Mouse (Mus musculus) midbrain, postnatal 0 days (tissue): Measurements from ENCODE around the gene Tlx2. TPM values are rescaled to one million over a fixed set of nuclear protein-coding genes. Genes with fewer than 3 reads are reported as not detected.

ENCODE experiments used
- ATAC-seq: fragments of 200-750 bp; cut with Nextera tagmentation; 2 replicates; pipeline ENCODE4 v1.8.0; 2017; ENCODE audit warnings: moderate number of reproducible peaks, mild to moderate bottlenecking, moderate TSS enrichment, moderate library complexity; ENCODE audit not compliant: low FRiP score
- DNase-seq: peaks from one replicate; pipeline ENCODE4 v3.0.0-alpha.2; 2015; ENCODE audit warnings: low spot score
- H3K27ac ChIP-seq: fragments of 300-500 bp; sonication (generic); 2 replicates; pipeline ENCODE4 v1.5.1; 2014; ENCODE audit warnings: low read depth, mild to moderate bottlenecking, low read length, mixed read lengths
- H3K27me3 ChIP-seq: fragments of 300-500 bp; sonication (generic); 2 replicates; pipeline ENCODE4 v1.6.1; 2014; ENCODE audit warnings: low read length, control low read depth, mixed read lengths; ENCODE audit not compliant: insufficient read depth
- H3K36me3 ChIP-seq: fragments of 300-500 bp; sonication (generic); 2 replicates; pipeline ENCODE4 v1.6.1; 2014; ENCODE audit warnings: low read length, control low read depth, mixed read lengths; ENCODE audit not compliant: insufficient read depth
- H3K4me1 ChIP-seq: fragments of 300-500 bp; sonication (generic); 2 replicates; pipeline ENCODE4 v1.6.1; 2014; ENCODE audit warnings: mild to moderate bottlenecking, control low read depth, antibody characterized with exemption, low read length, mixed read lengths; ENCODE audit not compliant: insufficient read depth
- H3K4me2 ChIP-seq: fragments of 300-500 bp; sonication (generic); 2 replicates; pipeline ENCODE4 v1.6.1; 2014; ENCODE audit warnings: low read depth, mild to moderate bottlenecking, low read length, mixed read lengths; ENCODE audit not compliant: poor library complexity, severe bottlenecking
- H3K4me3 ChIP-seq: fragments of 300-500 bp; sonication (generic); 2 replicates; pipeline ENCODE4 v1.5.1; 2014; ENCODE audit warnings: low read depth, mild to moderate bottlenecking, low read length, moderate library complexity
- H3K9ac ChIP-seq: fragments of 300-500 bp; sonication (generic); replicated peaks from 2 replicates; pipeline ENCODE4 v1.6.1; 2014; ENCODE audit warnings: mild to moderate bottlenecking, low read length, moderate library complexity, mixed read lengths; ENCODE audit not compliant: poor library complexity, severe bottlenecking
- H3K9me3 ChIP-seq: fragments of 300-500 bp; sonication (generic); 2 replicates; pipeline ENCODE4 v1.6.1; 2016; ENCODE audit warnings: low read length, control low read depth
- CTCF ChIP-seq: IDR thresholded peaks from 2 replicates; pipeline ENCODE4 v1.5.1; 2016; ENCODE audit warnings: antibody characterized with exemption, mild to moderate bottlenecking
- WGBS: fragments of 180-500 bp; shearing (Covaris S2); extraction: QIAGEN DNeasy Blood & Tissue Kit; methylation state at CpG from one replicate; pipeline ENCODE4 v1.1.7; 2014; 5-methylcytosine and 5-hydroxymethylcytosine counted together
- microRNA counts: library from miRNA; unstranded; fragments of <30 nt; microRNA quantifications from one replicate; lab custom pipeline; 2015
- microRNA-seq: library from miRNA; unstranded; fragments of <30 nt; microRNA quantifications from one replicate; pipeline ENCODE4, GENCODE M21; 2016; ENCODE audit warnings: borderline number of aligned reads
- polyA plus RNA-seq: library from polyadenylated mRNA; unstranded; fragments of >200 nt; fragmentation: Nextera tagmentation; extraction: Ambion mirVana; gene quantifications from 2 replicates; pipeline ENCODE4 v1.2.1, GENCODE M21; 2015
- total RNA-seq: library from RNA; depleted of rRNA; stranded (reverse); fragments of >200 nt; gene quantifications from 2 replicates; pipeline ENCODE4 v1.2.3, GENCODE M21; 2014; rRNA removed

The Tlx2 gene
- total and polyA plus RNA-seq, 2 experiments from 2014 or later, result not detected

GRCm38 (mm10) chr6:83020836-83021593, 49.1 kb downstream of the Tlx2 start:
- H3K36me3 ChIP-seq, result no peaks in the 10 kb centered on the region
- no peak overlapping the region for H3K27ac ChIP-seq
- TF ChIP-seq CTCF, result no peak
- no peaks in the 10 kb centered on the region for H3K9me3 ChIP-seq
- DNase-seq (no peak), ATAC-seq (no peak)
- H3K27me3 ChIP-seq, result no peaks in the 10 kb centered on the region
- 86% methylated on average over 4 of the region's 4 CpGs for WGBS
- no peak overlapping the region for H3K4me2 ChIP-seq
- H3K9ac ChIP-seq, result no peak overlapping the region
- no peak overlapping the region for H3K4me3 ChIP-seq
- no peaks in the 10 kb centered on the region for H3K4me1 ChIP-seq

DNA sequence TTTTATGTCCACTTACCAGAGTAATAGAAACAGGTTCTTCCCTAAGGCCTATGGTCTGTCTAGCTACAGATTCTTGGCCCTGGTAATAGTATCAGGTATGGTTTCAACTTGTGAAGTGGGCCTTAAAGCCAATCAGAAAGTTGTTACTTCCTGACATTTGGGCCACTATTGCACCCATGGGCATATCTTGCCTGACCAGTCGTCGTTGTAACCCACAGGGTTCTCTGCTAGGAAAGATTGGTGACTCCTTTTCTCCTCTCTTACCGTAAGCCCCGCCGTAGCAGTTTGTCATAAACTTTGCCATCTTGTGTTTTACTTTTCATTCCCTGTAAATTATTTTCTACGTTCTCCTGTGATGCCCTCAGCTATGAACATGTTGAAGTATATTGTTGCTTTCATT, 50.0 kb downstream of the Tlx2 start:
- Histone ChIP-seq H3K9me3 (no peaks in the 10 kb centered on the region), H3K4me2 (no peak overlapping the region), H3K4me3 (no peak overlapping the region), H3K4me1 (no peaks in the 10 kb centered on the region), H3K9ac (no peak overlapping the region), H3K27ac (no peak overlapping the region), H3K27me3 (no peaks in the 10 kb centered on the region), H3K36me3 (no peaks in the 10 kb centered on the region)
- ATAC-seq (no peak), DNase-seq (no peak)
- TF ChIP-seq CTCF, result no peak
- 89% methylated on average over 6 of the region's 6 CpGs for WGBS

- Histone ChIP-seq H3K36me3 (no peaks in the 10 kb centered on the region), H3K9me3 (no peaks in the 10 kb centered on the region), H3K27me3 (no peaks in the 10 kb centered on the region), H3K4me1 (no peaks in the 10 kb centered on the region), H3K27ac (no peak overlapping the region), H3K4me3 (no peak overlapping the region), H3K9ac (no peak overlapping the region), H3K4me2 (no peak overlapping the region)
- 71% methylated on average over 3 of the region's 3 CpGs for WGBS
- ATAC-seq, result no peak
- TF ChIP-seq CTCF, result no peak
- DNase-seq, result no peak
Measured at GRCm38 (mm10) chr6:83019044-83019443, 51.0 kb downstream of the Tlx2 start.

MicroRNA genes within 50 kb of the gene (microRNA counts, 519-probe panel; counts per million panel counts)
- microRNA mmu-miR-3470a+mmu-miR-3470b (lab: Ali Mortazavi, UCI), result 528 counts per million, percentile 58 among the panel's probes with 10 or more counts

Small RNAs within 50 kb of the gene (microRNA-seq; reads per million reads assigned to microRNA genes)
- gene Mir3470a, result not detected
- not detected for gene Mir7040

Other genes with a start within 250 kb of the Tlx2 start
- gene Sema4f, start 130.5 kb downstream of the Tlx2 start, total RNA-seq, result 15.4 and 15.5 TPM in 2 replicates
- gene Sema4f, start 130.5 kb downstream of the Tlx2 start, polyA plus RNA-seq, result 16.6 and 16.9 TPM in 2 replicates
- gene M1ap, start 123.4 kb downstream of the Tlx2 start, total RNA-seq, result 1.2 TPM in 1 of 2 replicates, not detected in the other
- gene M1ap, start 123.4 kb downstream of the Tlx2 start, polyA plus RNA-seq, result 0.12 TPM in 1 of 2 replicates, not detected in the other
- gene Dok1, start 36.8 kb downstream of the Tlx2 start, total RNA-seq, result 3.9 and 5.0 TPM in 2 replicates
- gene Dok1, start 36.8 kb downstream of the Tlx2 start, polyA plus RNA-seq, result 1.1 and 2.3 TPM in 2 replicates
- gene Loxl3, start 36.1 kb downstream of the Tlx2 start, total RNA-seq, result 6.9 and 7.3 TPM in 2 replicates
- 4.7 and 5.6 TPM in 2 replicates for gene Loxl3, start 36.1 kb downstream of the Tlx2 start, polyA plus RNA-seq
- 180 and 190 TPM in 2 replicates for gene Aup1, start 15.8 kb downstream of the Tlx2 start, total RNA-seq
- gene Aup1, start 15.8 kb downstream of the Tlx2 start, polyA plus RNA-seq, result 130 and 155 TPM in 2 replicates
- 45.4 and 56.5 TPM in 2 replicates for gene Htra2, start 15.0 kb downstream of the Tlx2 start, total RNA-seq
- gene Htra2, start 15.0 kb downstream of the Tlx2 start, polyA plus RNA-seq, result 87.8 and 93.4 TPM in 2 replicates
- 0.09 and 0.11 TPM in 2 replicates for gene Dqx1, start 12.4 kb downstream of the Tlx2 start, total RNA-seq
- 0.30 and 0.32 TPM in 2 replicates for gene Dqx1, start 12.4 kb downstream of the Tlx2 start, polyA plus RNA-seq
- 11.8 and 20.4 TPM in 2 replicates for gene Pcgf1, start 7.6 kb upstream of the Tlx2 start, total RNA-seq
- gene Pcgf1, start 7.6 kb upstream of the Tlx2 start, polyA plus RNA-seq, result 30.4 and 35.5 TPM in 2 replicates
- gene Lbx2, start 16.1 kb upstream of the Tlx2 start, total RNA-seq, result not detected in 2 replicates
- gene Lbx2, start 16.1 kb upstream of the Tlx2 start, polyA plus RNA-seq, result 0.26 TPM in 1 of 2 replicates, not detected in the other
- 13.6 and 26.0 TPM in 2 replicates for gene Ccdc142, start 31.3 kb upstream of the Tlx2 start, total RNA-seq
- gene Ccdc142, start 31.3 kb upstream of the Tlx2 start, polyA plus RNA-seq, result 6.0 TPM in 2 replicates
- gene Gm42688, start 31.3 kb upstream of the Tlx2 start, total RNA-seq, result 4.4 and 8.1 TPM in 2 replicates
- gene Gm42688, start 31.3 kb upstream of the Tlx2 start, polyA plus RNA-seq, result 3.5 and 4.4 TPM in 2 replicates
- 46.4 and 57.2 TPM in 2 replicates for gene Mrpl53, start 38.7 kb upstream of the Tlx2 start, total RNA-seq
- gene Mrpl53, start 38.7 kb upstream of the Tlx2 start, polyA plus RNA-seq, result 115 and 118 TPM in 2 replicates
- gene Mogs, start 45.2 kb upstream of the Tlx2 start, total RNA-seq, result 32.6 and 40.3 TPM in 2 replicates
- 18.8 and 19.8 TPM in 2 replicates for gene Mogs, start 45.2 kb upstream of the Tlx2 start, polyA plus RNA-seq
- gene Wbp1, start 51.3 kb upstream of the Tlx2 start, total RNA-seq, result 152 and 199 TPM in 2 replicates
- gene Wbp1, start 51.3 kb upstream of the Tlx2 start, polyA plus RNA-seq, result 85.3 and 91.6 TPM in 2 replicates
- 29.4 and 40.9 TPM in 2 replicates for gene Ino80b, start 55.1 kb upstream of the Tlx2 start, total RNA-seq
- 14.6 and 16.2 TPM in 2 replicates for gene Ino80b, start 55.1 kb upstream of the Tlx2 start, polyA plus RNA-seq
- gene Rtkn, start 65.2 kb upstream of the Tlx2 start, total RNA-seq, result 24.3 and 30.9 TPM in 2 replicates
- gene Rtkn, start 65.2 kb upstream of the Tlx2 start, polyA plus RNA-seq, result 12.5 and 14.6 TPM in 2 replicates
- gene Wdr54, start 86.1 kb upstream of the Tlx2 start, total RNA-seq, result 12.7 and 15.9 TPM in 2 replicates
- gene Wdr54, start 86.1 kb upstream of the Tlx2 start, polyA plus RNA-seq, result 21.5 and 27.5 TPM in 2 replicates
- gene 1700003E16Rik, start 86.1 kb upstream of the Tlx2 start, total RNA-seq, result 15.6 and 20.5 TPM in 2 replicates
- 18.0 and 18.2 TPM in 2 replicates for gene 1700003E16Rik, start 86.1 kb upstream of the Tlx2 start, polyA plus RNA-seq
- 126 and 129 TPM in 2 replicates for gene Dctn1, start 95.6 kb upstream of the Tlx2 start, total RNA-seq
- gene Dctn1, start 95.6 kb upstream of the Tlx2 start, polyA plus RNA-seq, result 166 TPM in 2 replicates
- gene Slc4a5, start 149.5 kb upstream of the Tlx2 start, total RNA-seq, result 0.57 and 3.3 TPM in 2 replicates
- 0.16 and 0.25 TPM in 2 replicates for gene Slc4a5, start 149.5 kb upstream of the Tlx2 start, polyA plus RNA-seq